ENCODE assay signal across 9 mouse cellular contexts in genomic region chr9:21321513-21321835, GRCm38 (mm10). TPM values are rescaled to one million over a fixed set of nuclear protein-coding genes. Genes with fewer than 3 reads are reported as not detected.
DNase-seq lines count a peak whose midpoint lies in the region; ATAC-seq and TF ChIP-seq lines count a peak whose summit lies in the region.
"Had no signal": no experiment of that assay in that cellular context is flagged by ENCODE, and none has a peak within 500 bp of the region (broad histone marks: within the 10 kb centered on the region; RNA-seq: fewer than 3 reads in every experiment).

No protein-coding gene starts in this region.

- ATAC-seq in cerebellum, adult (ENCODE audit: insufficient number of reproducible peaks, low FRiP score, low TSS enrichment), result no peak
- peak; percentile 6; the same call in 1 of the 2 replicates for ATAC-seq in hindbrain, embryonic 15.5 days (ENCODE audit: low FRiP score, low read depth)

- peak overlapping the region; percentile 69 for H3K9ac ChIP-seq in hindbrain, embryonic 15.5 days
- H3K9ac ChIP-seq in liver, adult 2 months (ENCODE audit: low read depth, low read length), result peak overlapping the region; percentile 77

- no peak for DNase-seq in cerebellum, adult 2 months
- peak; percentile 61 for DNase-seq in R1 (ENCODE audit: low read depth, low spot score)
- no peak for DNase-seq in forebrain, embryonic 10.5 days (ENCODE audit: extremely low spot score, low spot score)
- DNase-seq in liver, adult 2 months (ENCODE audit: extremely low read depth, low read depth, low spot score), result peak; percentile 16
- DNase-seq in monocyte, adult 2 months (ENCODE audit: low read depth in 1 of 2, low spot score in 2 of 2), result peak; percentile 36 to 71
- peak; percentile 64 for DNase-seq in thymus, postnatal 4 days

- H3K27ac ChIP-seq in cerebellum, adult 2 months (ENCODE audit: insufficient read depth, low read length), result 0 out of 2 replicates have a peak overlapping the region, but pooled peaks have one; percentile 28
- H3K27ac ChIP-seq in forebrain, embryonic 10.5 days, result peak overlapping the region; percentile 83
- H3K27ac ChIP-seq in hindbrain, embryonic 15.5 days (replicated peaks), result peak overlapping the region; percentile 64; the same call in 1 of the 2 replicates
- peak overlapping the region; percentile 4 for H3K27ac ChIP-seq in liver, adult 2 months (replicated peaks; ENCODE audit: insufficient read depth, low read depth, low read length)

- H3K4me3 ChIP-seq in cerebellum, adult 2 months (replicated peaks; ENCODE audit: insufficient read depth, low read depth, low read length), result peak overlapping the region; percentile 96
- H3K4me3 ChIP-seq in forebrain, embryonic 10.5 days, result peak overlapping the region; percentile 85
- peak overlapping the region; percentile 71 for H3K4me3 ChIP-seq in hindbrain, embryonic 15.5 days
- peak overlapping the region; percentile 86 for H3K4me3 ChIP-seq in liver, adult 2 months (ENCODE audit: insufficient read depth, low read depth, low read length)

- no peak for TF ChIP-seq POLR2A in cerebellum, adult 2 months (IDR thresholded peaks at IDR 0.05; ENCODE audit: borderline replicate concordance, insufficient read depth, low read length)
- no peak for TF ChIP-seq POLR2A in liver, adult 2 months (IDR thresholded peaks at IDR 0.05; ENCODE audit: extremely low read depth, insufficient read depth, low read length)

- H3K79me2 ChIP-seq in liver, adult 2 months (ENCODE audit: control insufficient read depth, insufficient read depth, low read length), result no peaks in the 10 kb centered on the region

- no peak for TF ChIP-seq CTCF in cerebellum, adult 2 months (IDR thresholded peaks at IDR 0.05; ENCODE audit: borderline replicate concordance, insufficient read depth, low read depth, low read length)
- no peak for TF ChIP-seq CTCF in liver, adult 2 months (IDR thresholded peaks at IDR 0.05; ENCODE audit: low read depth, low read length)

- H3K9me3 ChIP-seq in forebrain, embryonic 10.5 days, result no peaks in the 10 kb centered on the region
- H3K9me3 ChIP-seq in hindbrain, embryonic 15.5 days, result no peaks in the 10 kb centered on the region

- peak overlapping the region; percentile 97 for H3K4me2 ChIP-seq in hindbrain, embryonic 15.5 days

- peaks cover 18% of the 10 kb centered on the region for H3K36me3 ChIP-seq in forebrain, embryonic 10.5 days (replicated peaks)
- H3K36me3 ChIP-seq in hindbrain, embryonic 15.5 days, result no peaks in the 10 kb centered on the region
- H3K36me3 ChIP-seq in liver, adult 2 months (ENCODE audit: control insufficient read depth, insufficient read depth, low read length), result no peaks in the 10 kb centered on the region

- peaks cover 10% of the 10 kb centered on the region for H3K4me1 ChIP-seq in cerebellum, adult 2 months (ENCODE audit: control insufficient read depth, insufficient read depth, low read length)
- peaks cover 26% of the 10 kb centered on the region for H3K4me1 ChIP-seq in forebrain, embryonic 10.5 days
- H3K4me1 ChIP-seq in hindbrain, embryonic 15.5 days (replicated peaks), result peaks cover 23% of the 10 kb centered on the region
- peaks cover 2% of the 10 kb centered on the region for H3K4me1 ChIP-seq in liver, adult 2 months (ENCODE audit: control insufficient read depth, insufficient read depth, low read length)

- no peaks in the 10 kb centered on the region for H3K27me3 ChIP-seq in cerebellum, adult 2 months (ENCODE audit: control insufficient read depth, insufficient read depth, low read length)
- H3K27me3 ChIP-seq in forebrain, embryonic 10.5 days (ENCODE audit: poor library complexity, severe bottlenecking), result no peaks in the 10 kb centered on the region
- H3K27me3 ChIP-seq in hindbrain, embryonic 15.5 days, result no peaks in the 10 kb centered on the region
- no peaks in the 10 kb centered on the region for H3K27me3 ChIP-seq in liver, adult 2 months (ENCODE audit: control insufficient read depth, insufficient read depth, low read length)
- H3K27me3 ChIP-seq: Patski had no signal

- 12% methylated on average over 6 of the region's 6 CpGs for WGBS in cerebellum, adult 2 months
- 17% methylated on average over 6 of the region's 6 CpGs for WGBS in forebrain, embryonic 10.5 days
- WGBS in hindbrain, embryonic 15.5 days, result 17% methylated on average over 6 of the region's 6 CpGs
- WGBS in liver, adult 2 months, result 37% methylated on average over 6 of the region's 6 CpGs

RNA-seq across cellular contexts. Expression of gene Slc44a2, which starts 1.0 kb away (rescaled TPM):
- polyA plus RNA-seq in cerebellum, adult 2 months (2012; rRNA removed), result 67.7 and 70.3 TPM in 2 replicates
- polyA plus RNA-seq in forebrain, embryonic 10.5 days (2016; fragmentation: Nextera tagmentation; extraction: Ambion mirVana), result 62.6 and 71.5 TPM in 2 replicates
- 64.5 and 73.4 TPM in 2 replicates for polyA plus RNA-seq in hindbrain, embryonic 15.5 days (2015; fragmentation: Nextera tagmentation; extraction: Ambion mirVana)
- total RNA-seq in liver, adult 2 months (2014; rRNA removed), result 3.8 and 4.9 TPM in 2 replicates
- polyA plus RNA-seq in liver, adult 2 months (2012; rRNA removed), result 3.9 and 5.8 TPM in 2 replicates

RNA-seq across cellular contexts. Expression of gene Ap1m2, which starts 9.3 kb away (rescaled TPM):
- 1.6 and 1.8 TPM in 2 replicates for polyA plus RNA-seq in cerebellum, adult 2 months (2012; rRNA removed)
- 6.3 and 8.5 TPM in 2 replicates for polyA plus RNA-seq in forebrain, embryonic 10.5 days (2016; fragmentation: Nextera tagmentation; extraction: Ambion mirVana)
- 2.7 and 3.1 TPM in 2 replicates for polyA plus RNA-seq in hindbrain, embryonic 15.5 days (2015; fragmentation: Nextera tagmentation; extraction: Ambion mirVana)
- total RNA-seq in liver, adult 2 months (2014; rRNA removed), result 0.07 and 0.55 TPM in 2 replicates
- 0.06 and 0.28 TPM in 2 replicates for polyA plus RNA-seq in liver, adult 2 months (2012; rRNA removed)
- polyA plus RNA-seq: Patski had no signal

RNA-seq across cellular contexts. Expression of gene Cdkn2d, which starts 30.3 kb away (rescaled TPM):
- 76.6 and 88.6 TPM in 2 replicates for polyA plus RNA-seq in cerebellum, adult 2 months (2012; rRNA removed)
- 40.4 and 42.9 TPM in 2 replicates for polyA plus RNA-seq in forebrain, embryonic 10.5 days (2016; fragmentation: Nextera tagmentation; extraction: Ambion mirVana)
- polyA plus RNA-seq in hindbrain, embryonic 15.5 days (2015; fragmentation: Nextera tagmentation; extraction: Ambion mirVana), result 108 and 111 TPM in 2 replicates
- total RNA-seq in liver, adult 2 months (2014; rRNA removed), result 3.0 and 3.9 TPM in 2 replicates
- polyA plus RNA-seq in liver, adult 2 months (2012; rRNA removed), result 5.1 and 5.2 TPM in 2 replicates

RNA-seq across cellular contexts. Expression of gene Kri1, which starts 33.7 kb away (rescaled TPM):
- 46.8 and 48.2 TPM in 2 replicates for polyA plus RNA-seq in cerebellum, adult 2 months (2012; rRNA removed)
- 18.3 and 18.8 TPM in 2 replicates for polyA plus RNA-seq in forebrain, embryonic 10.5 days (2016; fragmentation: Nextera tagmentation; extraction: Ambion mirVana)
- polyA plus RNA-seq in hindbrain, embryonic 15.5 days (2015; fragmentation: Nextera tagmentation; extraction: Ambion mirVana), result 14.9 and 15.7 TPM in 2 replicates
- 5.0 and 6.5 TPM in 2 replicates for total RNA-seq in liver, adult 2 months (2014; rRNA removed)
- polyA plus RNA-seq in liver, adult 2 months (2012; rRNA removed), result 6.3 and 9.7 TPM in 2 replicates

RNA-seq across cellular contexts. Expression of gene Ilf3, which starts 46.2 kb away (rescaled TPM):
- 81.0 and 81.1 TPM in 2 replicates for polyA plus RNA-seq in cerebellum, adult 2 months (2012; rRNA removed)
- 328 and 336 TPM in 2 replicates for polyA plus RNA-seq in forebrain, embryonic 10.5 days (2016; fragmentation: Nextera tagmentation; extraction: Ambion mirVana)
- polyA plus RNA-seq in hindbrain, embryonic 15.5 days (2015; fragmentation: Nextera tagmentation; extraction: Ambion mirVana), result 209 and 215 TPM in 2 replicates
- total RNA-seq in liver, adult 2 months (2014; rRNA removed), result 9.5 and 13.0 TPM in 2 replicates
- polyA plus RNA-seq in liver, adult 2 months (2012; rRNA removed), result 9.1 and 13.5 TPM in 2 replicates

Comparison
In these comparisons a context has a peak if more than half of its experiments do, and no peak if none do; other contexts are left out.
1. DNase-seq: peak in R1 (single experiment), liver, adult 2 months (single experiment), monocyte, adult 2 months (2 of 2) and thymus, postnatal 4 days (single experiment); none in cerebellum, adult 2 months (0 of 2) and forebrain, embryonic 10.5 days (single experiment).
2. H3K27ac ChIP-seq: peak in every context shown above with its lines; median percentile 83 in forebrain, embryonic 10.5 days; 64 in hindbrain, embryonic 15.5 days; 28 in cerebellum, adult 2 months; 4 in liver, adult 2 months.
3. Peak in every context shown above with its lines, with median percentiles within 50 percentile points of each other: H3K4me3 ChIP-seq.